Mouse (Mus musculus) granulocyte monocyte progenitor cell, adult 5-6 weeks (primary cell): ENCODE results near the gene H2afy2. TPM values are rescaled to one million over a fixed set of nuclear protein-coding genes. Genes with fewer than 3 reads are reported as not detected.

Experiments
- ATAC-seq: replicated peaks from 2 replicates; pipeline ENCODE4 v1.8.0; 2016; ENCODE audit warnings: mild to moderate bottlenecking, moderate TSS enrichment, inconsistent platforms; ENCODE audit not compliant: poor library complexity, severe bottlenecking
- total RNA-seq, 2 experiments: library from RNA; stranded (forward) in 1 of 2; stranded (reverse) in 1 of 2; fragments of 200-712, 200-1000 nt in 1 of 2; fragments of >200 nt in 1 of 2; fragmentation: Nextera tagmentation in 1 of 2; gene quantifications; 2 replicates each; pipeline ENCODE4 v1.2.3; 2014 to 2017

H2afy2 gene
- total RNA-seq, 2 experiments from 2014 or later = 1.6 to 1.9 TPM

DNA sequence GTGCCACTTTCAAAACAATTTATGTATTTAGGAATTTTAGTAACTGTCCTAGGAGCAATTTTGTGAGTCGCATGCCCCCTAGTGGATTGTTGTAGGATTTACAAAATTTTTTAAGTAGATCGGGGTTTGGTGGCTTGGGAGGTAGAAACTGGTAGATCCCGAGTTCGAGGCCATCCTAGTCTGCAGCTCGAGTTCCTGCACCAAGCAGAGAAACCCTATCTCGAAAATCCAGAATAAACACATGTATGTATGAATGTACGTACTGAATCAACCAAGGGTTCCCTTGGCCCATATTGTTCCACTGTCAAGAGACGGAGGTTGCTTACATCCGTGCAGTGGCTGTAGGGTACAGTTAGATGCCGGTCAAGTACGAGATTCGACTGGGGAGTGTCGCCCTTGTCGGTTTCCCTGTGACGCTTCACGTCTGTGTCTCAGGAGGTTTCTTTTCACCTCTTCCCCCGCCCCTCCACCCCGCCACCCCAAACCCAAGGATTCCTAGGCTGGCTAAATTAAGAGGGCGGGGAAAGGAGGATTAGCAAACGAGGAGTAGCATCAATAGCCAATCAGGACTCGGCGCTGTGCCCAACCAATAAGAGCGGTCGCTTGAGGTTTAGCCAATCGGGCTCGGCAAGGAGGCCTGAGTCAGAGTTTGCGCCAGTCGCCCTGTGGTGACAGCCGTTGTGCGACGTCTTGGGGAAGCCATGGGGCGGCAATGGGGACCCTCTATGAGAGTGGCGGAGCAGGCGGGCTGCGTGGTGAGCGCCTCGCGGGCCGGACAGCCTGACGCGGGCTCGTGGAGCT, 88.9 kb downstream of the H2afy2 start, which contains the start of gene Tysnd1:
Gene Tysnd1, plus strand, starts transcription at position 645 of the 801 bp plus-strand sequence.
- ATAC-seq = peak; percentile 93

DNA sequence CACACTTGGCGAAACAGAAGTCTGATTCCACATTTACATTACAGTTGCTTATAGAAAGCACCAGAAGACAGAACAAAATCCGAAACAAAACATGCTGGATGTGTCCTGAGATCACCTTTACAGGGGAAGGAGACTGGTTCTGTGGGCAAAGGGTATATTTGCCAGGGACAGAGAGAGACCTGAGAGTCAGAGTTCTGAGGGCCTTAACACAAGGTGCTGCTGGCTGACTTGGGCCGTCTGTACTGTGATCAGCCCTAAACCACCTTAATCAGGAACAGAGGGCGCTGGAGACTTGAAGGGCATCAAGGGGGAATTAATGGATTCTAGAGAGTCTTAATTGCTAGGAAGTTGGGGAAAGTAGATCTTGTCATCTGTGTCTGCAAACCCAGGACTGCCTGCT, 90.4 kb downstream of the H2afy2 start:
- ATAC-seq = no peak

DNA sequence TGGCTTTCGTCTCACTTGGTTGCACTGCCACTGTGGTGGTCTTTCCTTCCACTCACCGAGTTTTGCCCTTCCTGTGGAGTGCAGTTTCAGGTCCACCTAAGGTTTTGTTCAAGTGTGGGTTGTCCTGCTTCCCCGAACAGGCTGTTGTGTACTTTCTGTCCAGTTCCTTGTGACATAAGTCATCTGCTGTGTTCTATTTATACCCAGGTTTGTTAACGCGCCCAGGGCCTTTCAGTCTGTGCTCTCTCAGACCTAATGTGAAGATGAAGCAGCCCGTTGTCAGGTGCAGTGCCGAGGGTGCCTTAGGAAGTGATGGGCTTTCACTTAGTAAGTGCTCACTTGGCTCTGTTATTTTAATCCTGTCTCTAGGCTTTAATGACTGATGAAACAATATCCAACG, 94.5 kb downstream of the H2afy2 start:
- ATAC-seq = no peak

Other genes starting within 250 kb of the H2afy2 start
- not detected in 2 replicates for gene Npffr1, start 188.7 kb downstream of the H2afy2 start, total RNA-seq (2014; fragmentation: Nextera tagmentation)
- not detected in 2 replicates for gene Npffr1, start 188.7 kb downstream of the H2afy2 start, total RNA-seq (2017)
- gene Ppa1, start 135.6 kb downstream of the H2afy2 start, total RNA-seq (2014; fragmentation: Nextera tagmentation) = 67.1 and 84.1 TPM in 2 replicates
- 169 and 176 TPM in 2 replicates for gene Ppa1, start 135.6 kb downstream of the H2afy2 start, total RNA-seq (2017)
- 79.8 and 111 TPM in 2 replicates for gene Sar1a, start 103.8 kb downstream of the H2afy2 start, total RNA-seq (2014; fragmentation: Nextera tagmentation)
- 88.5 and 108 TPM in 2 replicates for gene Sar1a, start 103.8 kb downstream of the H2afy2 start, total RNA-seq (2017)
- 14.7 and 19.2 TPM in 2 replicates for gene Tysnd1, start 88.6 kb downstream of the H2afy2 start, total RNA-seq (2014; fragmentation: Nextera tagmentation)
- 20.3 and 24.8 TPM in 2 replicates for gene Tysnd1, start 88.6 kb downstream of the H2afy2 start, total RNA-seq (2017)
- 5.0 and 9.0 TPM in 2 replicates for gene Aifm2, start 68.9 kb downstream of the H2afy2 start, total RNA-seq (2014; fragmentation: Nextera tagmentation)
- gene Aifm2, start 68.9 kb downstream of the H2afy2 start, total RNA-seq (2017) = 6.5 and 6.6 TPM in 2 replicates
- not detected in 2 replicates for gene Col13a1, start 195.0 kb upstream of the H2afy2 start, total RNA-seq (2014; fragmentation: Nextera tagmentation)
- not detected in 2 replicates for gene Col13a1, start 195.0 kb upstream of the H2afy2 start, total RNA-seq (2017)